Mouse (Mus musculus) hindbrain, embryonic 14.5 days (tissue): ENCODE results near the gene Hist1h2ba. TPM values are rescaled to one million over a fixed set of nuclear protein-coding genes. Genes with fewer than 3 reads are reported as not detected.

Source experiments
- ATAC-seq: fragments of 200-750 bp; cut with Nextera tagmentation; 2 replicates; pipeline ENCODE4 v1.8.0; 2017; ENCODE audit warnings: moderate number of reproducible peaks, mild to moderate bottlenecking, moderate TSS enrichment, moderate library complexity; ENCODE audit not compliant: low FRiP score
- DNase-seq: peaks from one replicate; pipeline ENCODE4 v3.0.0-alpha.2; 2015; ENCODE audit warnings: low spot score
- H3K27ac ChIP-seq: fragments of 300-500 bp; sonication (generic); 2 replicates; pipeline ENCODE4 v1.5.1; 2014; ENCODE audit warnings: mild to moderate bottlenecking, moderate library complexity
- H3K27me3 ChIP-seq: fragments of 300-500 bp; sonication (generic); 2 replicates; pipeline ENCODE4 v1.6.1; 2014; ENCODE audit warnings: mild to moderate bottlenecking, low read length, mixed read lengths; ENCODE audit not compliant: control insufficient read depth, insufficient read depth
- H3K36me3 ChIP-seq: fragments of 300-500 bp; sonication (generic); replicated peaks from 2 replicates; pipeline ENCODE4 v1.6.1; 2014; ENCODE audit not compliant: control insufficient read depth, insufficient read depth
- H3K4me1 ChIP-seq: fragments of 300-500 bp; sonication (generic); replicated peaks from 2 replicates; pipeline ENCODE4 v1.6.1; 2014; ENCODE audit warnings: antibody characterized with exemption, low read length, mixed read lengths; ENCODE audit not compliant: control insufficient read depth, insufficient read depth
- H3K4me2 ChIP-seq: fragments of 300-500 bp; sonication (generic); replicated peaks from 2 replicates; pipeline ENCODE4 v1.6.1; 2014; ENCODE audit warnings: mild to moderate bottlenecking, moderate library complexity
- H3K4me3 ChIP-seq: fragments of 300-500 bp; sonication (generic); replicated peaks from 2 replicates; pipeline ENCODE4 v1.5.1; 2014; ENCODE audit warnings: mild to moderate bottlenecking, low read length
- H3K9ac ChIP-seq: fragments of 300-500 bp; sonication (generic); 2 replicates; pipeline ENCODE4 v1.6.1; 2014
- H3K9me3 ChIP-seq: fragments of 300-500 bp; sonication (generic); 2 replicates; pipeline ENCODE4 v1.6.1; 2016; ENCODE audit warnings: low read length; ENCODE audit not compliant: control insufficient read depth
- WGBS: fragments of 180-500 bp; shearing (Covaris S2); extraction: QIAGEN DNeasy Blood & Tissue Kit; methylation state at CpG from one replicate; pipeline ENCODE4 v1.1.7; 2014; 5-methylcytosine and 5-hydroxymethylcytosine counted together
- polyA plus RNA-seq: library from polyadenylated mRNA; unstranded; fragments of >200 nt; fragmentation: Nextera tagmentation; extraction: Ambion mirVana; gene quantifications from 2 replicates; pipeline ENCODE4 v1.2.1, GENCODE M21; 2014

Gene Hist1h2ba
- polyA plus RNA-seq, 1 experiment from 2014 or later: not detected

DNA sequence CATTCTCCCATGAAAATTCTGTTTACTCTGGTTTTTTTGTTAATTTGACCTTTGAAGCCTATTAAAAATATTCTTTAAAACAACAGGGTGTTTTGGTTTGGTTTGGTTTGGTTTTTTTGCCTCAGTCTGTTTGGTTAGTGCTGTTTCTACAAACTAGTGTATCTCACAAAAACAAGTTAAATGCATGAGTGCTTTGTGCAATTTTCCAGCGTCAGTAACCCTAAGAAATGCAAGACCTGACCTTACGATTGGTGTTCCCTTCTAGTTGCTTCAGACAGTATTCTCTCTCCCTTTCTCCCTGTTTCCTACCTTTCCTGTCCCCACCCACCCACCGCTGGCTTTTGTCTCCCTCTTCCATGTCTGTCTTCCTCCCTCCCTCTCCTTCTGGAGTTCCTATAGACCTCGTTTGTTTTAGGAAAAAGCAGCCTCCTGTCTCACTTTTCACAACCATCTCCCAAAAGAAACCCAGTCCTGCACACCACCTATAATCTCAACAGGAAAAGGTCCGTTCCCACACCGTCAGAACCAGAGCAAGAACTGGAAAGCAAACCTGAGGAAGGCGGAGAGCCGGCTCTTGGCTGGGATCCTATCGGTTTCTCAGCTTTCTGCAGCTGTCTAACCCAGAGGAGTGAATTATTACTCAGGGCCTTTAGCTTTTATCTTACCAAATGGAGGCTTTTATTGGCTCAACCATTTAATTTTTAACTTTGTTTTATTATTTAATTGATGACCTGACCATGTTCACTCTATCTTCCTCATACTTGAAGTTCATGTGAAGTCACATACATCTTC, 19.4 kb downstream of the Hist1h2ba start, which contains the start of gene Slc17a4:
Gene Slc17a4 (minus strand): TSS at position 634 of the 792 bp plus-strand sequence.
- H3K9ac ChIP-seq: no peak within 1 kb of the TSS
- no peaks in the 10 kb centered on the region for H3K36me3 ChIP-seq
- 68% methylated on average over 9 of the region's 9 CpGs for WGBS
- no peak within 1 kb of the TSS for H3K4me2 ChIP-seq
- H3K4me1 ChIP-seq: no peaks in the 10 kb centered on the region
- no peak within 1 kb of the TSS for H3K4me3 ChIP-seq
- DNase-seq (no peak), ATAC-seq (no peak)
- H3K27me3 ChIP-seq: no peaks in the 10 kb centered on the region
- H3K9me3 ChIP-seq: no peaks in the 10 kb centered on the region
- no peak within 1 kb of the TSS for H3K27ac ChIP-seq

DNA sequence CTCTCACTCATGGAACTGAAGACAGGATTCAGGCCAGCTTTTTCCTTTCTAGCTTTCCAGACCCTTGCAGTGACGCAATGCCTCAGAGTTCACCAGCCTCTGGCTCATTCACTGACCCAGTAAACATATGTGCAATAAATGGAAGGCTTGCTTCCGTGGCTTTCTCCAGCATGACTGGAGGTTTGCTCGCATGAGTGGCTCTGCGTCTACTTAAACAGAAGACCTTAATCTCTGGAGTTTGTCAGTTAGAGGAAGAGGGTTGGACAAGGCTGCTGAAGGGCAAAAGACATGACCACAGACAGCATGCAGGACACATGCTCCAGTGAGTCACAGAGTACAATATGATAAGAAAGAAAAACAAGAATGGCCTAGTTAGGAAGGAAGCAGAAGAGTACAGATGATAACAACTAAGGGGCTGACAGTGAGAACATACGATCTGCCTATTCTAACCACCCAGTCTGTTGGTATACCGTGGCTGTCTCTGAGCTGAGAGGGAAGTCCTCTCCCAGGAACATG, 20.1 kb downstream of the Hist1h2ba start:
- WGBS: 56% methylated on average over 6 of the region's 6 CpGs
- H3K4me3 ChIP-seq: no peak overlapping the region

DNA sequence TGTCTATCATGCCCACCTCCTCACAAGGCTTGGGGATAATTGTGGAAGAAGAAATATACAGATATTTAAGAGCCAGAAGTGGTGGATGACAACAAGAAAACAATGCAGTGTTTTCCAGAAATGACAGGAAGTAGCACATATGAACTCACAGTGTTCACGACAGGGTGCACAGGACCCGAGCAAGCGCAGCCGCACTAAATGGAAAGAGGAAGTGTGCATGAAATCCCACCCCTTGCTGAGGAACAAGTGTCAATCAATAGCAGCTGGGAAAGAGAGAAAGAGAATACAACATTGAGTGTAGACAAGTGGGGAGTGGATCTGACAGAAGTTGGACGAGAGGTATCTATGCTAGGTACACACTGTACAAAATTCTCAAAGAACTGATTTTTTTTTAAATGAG, 22.6 kb downstream of the Hist1h2ba start:
- DNase-seq (no peak), ATAC-seq (no peak)
- no peak overlapping the region for H3K4me3 ChIP-seq
- 87% methylated on average over 5 of the region's 5 CpGs for WGBS
- no peaks in the 10 kb centered on the region for H3K27me3 ChIP-seq
- no peaks in the 10 kb centered on the region for H3K9me3 ChIP-seq
- no peak overlapping the region for H3K9ac ChIP-seq
- no peaks in the 10 kb centered on the region for H3K36me3 ChIP-seq
- H3K4me1 ChIP-seq: no peaks in the 10 kb centered on the region
- H3K4me2 ChIP-seq: no peak overlapping the region
- H3K27ac ChIP-seq: no peak overlapping the region

More for the DNA sequence above, 20.1 kb downstream of the Hist1h2ba start:
- ATAC-seq (no peak), DNase-seq (no peak)
- no peak overlapping the region for H3K27ac ChIP-seq
- no peaks in the 10 kb centered on the region for H3K4me1 ChIP-seq
- H3K9me3 ChIP-seq: no peaks in the 10 kb centered on the region
- H3K27me3 ChIP-seq: no peaks in the 10 kb centered on the region
- H3K9ac ChIP-seq: no peak overlapping the region
- no peak overlapping the region for H3K4me2 ChIP-seq
- no peaks in the 10 kb centered on the region for H3K36me3 ChIP-seq

DNA sequence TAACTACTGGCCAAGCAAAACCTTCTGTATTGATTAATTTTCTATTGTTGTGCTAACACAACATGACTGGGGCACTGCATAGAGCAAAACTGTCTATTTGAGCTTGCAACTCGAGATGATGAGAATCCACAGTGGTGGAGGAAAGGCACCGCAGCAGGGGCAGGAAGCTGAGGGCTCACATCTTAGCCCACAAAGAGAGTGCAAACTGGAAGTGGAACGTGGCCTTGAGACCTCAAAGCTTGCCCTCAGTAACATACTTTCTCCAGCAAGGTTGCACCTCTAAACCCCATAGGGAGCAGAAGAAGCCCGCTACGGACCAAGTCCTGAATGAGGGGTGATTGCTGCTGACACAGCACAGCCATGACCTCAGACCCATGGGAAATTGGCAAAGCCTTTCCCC, 23.8 kb downstream of the Hist1h2ba start:
- WGBS: 87% methylated on average over 5 of the region's 5 CpGs
- no peaks in the 10 kb centered on the region for H3K4me1 ChIP-seq
- no peak overlapping the region for H3K4me2 ChIP-seq
- no peaks in the 10 kb centered on the region for H3K36me3 ChIP-seq
- DNase-seq: no peak
- no peak overlapping the region for H3K4me3 ChIP-seq
- ATAC-seq: no peak
- no peak overlapping the region for H3K27ac ChIP-seq
- no peaks in the 10 kb centered on the region for H3K27me3 ChIP-seq
- no peaks in the 10 kb centered on the region for H3K9me3 ChIP-seq
- no peak overlapping the region for H3K9ac ChIP-seq

DNA sequence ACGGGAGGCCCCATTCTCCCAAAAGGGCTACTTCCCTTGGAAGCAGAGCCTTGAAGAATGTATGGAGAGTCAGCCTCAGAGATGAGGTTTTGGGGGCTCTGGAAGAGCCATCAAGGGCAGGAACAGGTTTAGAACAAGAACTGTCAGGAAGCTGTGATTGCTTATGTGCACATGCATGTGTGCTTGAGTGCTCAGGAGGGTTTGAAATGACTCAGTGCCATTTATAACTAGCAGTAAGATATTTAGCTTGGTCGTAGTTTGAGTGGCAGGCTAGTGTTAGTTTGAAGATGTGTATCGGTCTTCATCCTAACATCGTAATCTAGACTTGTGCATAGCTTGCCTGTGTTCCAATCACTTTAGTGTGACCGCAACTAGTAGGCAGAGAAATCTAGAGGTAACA, 27.1 kb downstream of the Hist1h2ba start:
- Histone ChIP-seq H3K4me3 (no peak overlapping the region), H3K27ac (no peak overlapping the region), H3K4me1 (no peaks in the 10 kb centered on the region), H3K4me2 (no peak overlapping the region), H3K27me3 (no peaks in the 10 kb centered on the region), H3K9ac (no peak overlapping the region), H3K9me3 (no peaks in the 10 kb centered on the region), H3K36me3 (no peaks in the 10 kb centered on the region)
- ATAC-seq (no peak), DNase-seq (no peak)
- WGBS: 92% methylated on average over 5 of the region's 5 CpGs

DNA sequence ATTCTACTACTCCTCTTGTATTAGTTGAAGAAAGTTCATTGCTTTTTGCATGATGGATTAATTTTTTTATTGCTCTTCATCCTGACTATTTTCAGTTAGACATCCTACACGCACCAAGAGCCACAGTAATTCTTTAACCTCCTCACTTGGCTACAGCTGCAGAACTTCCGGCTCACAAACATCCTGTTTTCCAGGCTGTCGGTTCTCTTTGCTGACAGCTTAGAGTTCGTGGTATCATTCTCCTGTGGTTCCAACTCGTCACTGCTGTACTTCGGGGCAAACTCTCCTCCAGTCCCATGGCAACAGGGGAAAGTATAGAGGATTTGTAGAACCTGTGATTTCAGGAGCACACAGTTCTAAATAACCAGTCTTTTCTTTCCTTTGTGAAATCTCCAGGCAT, 35.7 kb downstream of the Hist1h2ba start:
- no peaks in the 10 kb centered on the region for H3K27me3 ChIP-seq
- H3K4me3 ChIP-seq: no peak overlapping the region
- no peaks in the 10 kb centered on the region for H3K36me3 ChIP-seq
- H3K4me2 ChIP-seq: no peak overlapping the region
- WGBS: 54% methylated on average over 6 of the region's 6 CpGs
- ATAC-seq (no peak), DNase-seq (no peak)
- H3K27ac ChIP-seq: no peak overlapping the region
- no peak overlapping the region for H3K9ac ChIP-seq
- H3K4me1 ChIP-seq: no peaks in the 10 kb centered on the region
- H3K9me3 ChIP-seq: no peaks in the 10 kb centered on the region

DNA sequence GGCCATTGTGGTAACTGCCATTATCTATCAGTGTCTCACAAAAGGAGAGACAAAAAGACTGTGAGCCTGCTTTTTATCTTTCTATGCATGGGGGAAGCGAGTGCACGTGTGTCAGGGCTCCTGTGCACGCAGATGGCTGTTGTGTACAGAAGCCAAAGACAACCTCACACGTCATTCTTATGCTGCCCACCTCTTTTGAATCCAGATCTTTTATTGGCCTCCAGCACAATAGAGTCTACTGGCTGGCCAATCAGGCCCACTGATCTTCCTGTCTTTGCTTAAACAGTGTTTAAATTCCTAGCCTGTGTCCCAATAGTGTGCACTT, 40.7 kb downstream of the Hist1h2ba start:
- Histone ChIP-seq H3K4me1 (no peaks in the 10 kb centered on the region; the same call in 1 of the 2 replicates), H3K27me3 (no peaks in the 10 kb centered on the region), H3K4me2 (no peak overlapping the region; the same call in 1 of the 2 replicates), H3K4me3 (no peak overlapping the region), H3K27ac (no peak overlapping the region), H3K36me3 (no peaks in the 10 kb centered on the region), H3K9ac (no peak overlapping the region), H3K9me3 (no peaks in the 10 kb centered on the region)
- ATAC-seq (peak; percentile 78; the same call in 1 of the 2 replicates), DNase-seq (peak; percentile 31)
- 12% methylated on average over 4 of the region's 4 CpGs for WGBS

DNA sequence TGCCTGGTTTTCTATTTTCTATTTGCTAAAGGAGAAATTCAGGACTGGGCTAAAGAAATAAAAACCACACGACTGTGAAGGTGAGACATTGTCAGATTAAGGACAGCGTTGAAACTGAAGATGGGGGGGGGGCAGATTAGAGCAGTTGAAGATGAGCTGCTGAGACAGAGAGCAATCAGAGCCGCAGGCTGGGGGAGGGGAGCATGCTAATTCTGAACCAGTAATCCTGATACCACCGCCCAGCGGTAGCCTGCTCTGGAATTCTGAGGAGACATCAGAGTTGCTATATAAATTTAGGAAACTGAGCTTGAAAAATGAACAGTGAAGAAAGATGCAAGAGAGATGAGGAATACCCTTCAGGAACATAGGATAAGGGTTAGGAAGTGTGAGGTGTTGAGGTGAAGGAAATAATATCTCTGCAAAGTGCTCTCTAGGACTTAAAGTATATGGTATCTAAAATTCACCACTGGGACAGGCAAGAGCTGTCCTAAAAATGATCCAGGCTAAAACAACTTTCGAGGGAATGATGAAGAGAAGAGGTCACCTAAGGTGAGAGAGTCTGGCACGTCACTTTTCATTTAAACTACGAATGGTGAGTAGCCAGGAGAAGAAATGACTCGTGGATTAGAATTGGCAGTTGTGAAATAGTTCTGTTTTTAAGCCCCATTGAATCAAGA, 41.2 kb downstream of the Hist1h2ba start:
- no peaks in the 10 kb centered on the region for H3K9me3 ChIP-seq
- ATAC-seq: no peak
- H3K4me1 ChIP-seq: no peaks in the 10 kb centered on the region; the same call in 1 of the 2 replicates
- no peak overlapping the region for H3K4me3 ChIP-seq
- H3K27me3 ChIP-seq: no peaks in the 10 kb centered on the region
- no peak overlapping the region; the same call in 1 of the 2 replicates for H3K4me2 ChIP-seq
- H3K9ac ChIP-seq: no peak overlapping the region
- H3K27ac ChIP-seq: no peak overlapping the region
- WGBS: 14% methylated on average over 9 of the region's 9 CpGs
- H3K36me3 ChIP-seq: no peaks in the 10 kb centered on the region
- no peak for DNase-seq

DNA sequence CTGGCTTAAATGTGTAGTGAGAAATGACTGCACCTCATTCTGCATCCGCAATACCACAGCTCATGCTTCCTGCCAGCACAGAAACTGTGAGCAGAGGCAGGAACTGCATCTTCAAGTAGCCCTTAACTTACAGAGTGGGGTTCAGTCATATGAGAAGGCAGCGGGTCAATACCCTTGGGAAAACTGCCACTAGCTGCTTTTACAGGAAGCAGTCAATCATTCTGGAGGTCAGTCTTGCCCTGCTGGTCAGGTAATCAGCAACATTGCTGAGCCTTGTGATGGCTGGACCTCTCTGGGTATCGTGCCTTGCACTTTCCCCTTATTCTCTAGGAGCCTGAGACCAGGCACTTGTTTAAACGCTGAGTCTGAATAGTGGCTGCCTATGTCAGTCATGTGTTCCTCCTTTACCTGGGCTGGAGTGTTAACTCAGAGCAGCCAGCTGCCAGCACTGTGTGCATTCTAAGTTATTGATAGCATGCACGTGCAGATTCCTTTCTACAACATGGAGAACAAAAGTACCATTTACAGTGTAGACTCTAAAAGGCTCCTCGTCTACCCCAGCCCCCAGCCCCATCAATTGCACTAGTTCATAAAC, 44.8 kb downstream of the Hist1h2ba start:
- ATAC-seq: no peak
- WGBS: 79% methylated on average over 6 of the region's 6 CpGs
- Histone ChIP-seq H3K27ac (no peak overlapping the region), H3K9ac (no peak overlapping the region), H3K4me2 (no peak overlapping the region), H3K4me3 (no peak overlapping the region), H3K4me1 (no peaks in the 10 kb centered on the region; the same call in 1 of the 2 replicates), H3K36me3 (no peaks in the 10 kb centered on the region), H3K27me3 (no peaks in the 10 kb centered on the region), H3K9me3 (no peaks in the 10 kb centered on the region)
- DNase-seq: no peak
